Mouse (Mus musculus) splenic B cell, adult 2 months (primary cell): Measurements from ENCODE around the gene Olfr1143.

ENCODE experiments used
- DNase-seq: peaks from one replicate; pipeline ENCODE4 v3.0.0-alpha.2; 2011; ENCODE audit warnings: low read depth, low spot score
- H3K27me3 ChIP-seq: 2 replicates; pipeline ENCODE4 v1.6.1; 2012; ENCODE audit warnings: mild to moderate bottlenecking, low read length, moderate library complexity, mixed read lengths; ENCODE audit not compliant: control insufficient read depth, poor library complexity, insufficient read depth, severe bottlenecking
- H3K36me3 ChIP-seq: 2 replicates; pipeline ENCODE4 v1.6.1; 2012; ENCODE audit warnings: mild to moderate bottlenecking, low read length, moderate library complexity, mixed read lengths; ENCODE audit not compliant: control insufficient read depth, poor library complexity, insufficient read depth, severe bottlenecking

Olfr1143 gene

GRCm38 (mm10) chr2:87800292-87800691, at the start of gene Olfr1143:
TSS of gene Olfr1143 (plus strand) at chr2:87800592.
- no peaks in the 10 kb centered on the region for H3K36me3 ChIP-seq
- H3K27me3 ChIP-seq: no peaks in the 10 kb centered on the region
- no peak for DNase-seq

GRCm38 (mm10) chr2:87753891-87754290, 46.5 kb upstream of the Olfr1143 start, which contains the start of gene Olfr1141:
TSS of gene Olfr1141 (minus strand) at chr2:87753991.
- H3K36me3 ChIP-seq: no peaks in the 10 kb centered on the region
- DNase-seq: no peak
- no peaks in the 10 kb centered on the region for H3K27me3 ChIP-seq

- H3K27me3 ChIP-seq: no peaks in the 10 kb centered on the region
- no peak for DNase-seq
- no peaks in the 10 kb centered on the region for H3K36me3 ChIP-seq
These were observed 24.2 kb upstream of the Olfr1143 start for GRCm38 (mm10) chr2:87776143-87776542.

- Histone ChIP-seq H3K36me3 (no peaks in the 10 kb centered on the region), H3K27me3 (no peaks in the 10 kb centered on the region)
- DNase-seq: no peak
These were observed 21.2 kb upstream of the Olfr1143 start, which contains the start of gene Olfr152 for GRCm38 (mm10) chr2:87779183-87779582. TSS of gene Olfr152 (plus strand) at chr2:87779483.

- no peaks in the 10 kb centered on the region for H3K36me3 ChIP-seq
- no peak for DNase-seq
- H3K27me3 ChIP-seq: no peaks in the 10 kb centered on the region
These were observed 9.1 kb downstream of the Olfr1143 start, which contains the start of gene Olfr1145 for GRCm38 (mm10) chr2:87809522-87809921. TSS of gene Olfr1145 (plus strand) at chr2:87809822.

GRCm38 (mm10) chr2:87830233-87830632, 29.8 kb downstream of the Olfr1143 start, which contains the start of gene Olfr1148:
TSS of gene Olfr1148 (plus strand) at chr2:87830533.
- no peak for DNase-seq
- Histone ChIP-seq H3K36me3 (no peaks in the 10 kb centered on the region), H3K27me3 (no peaks in the 10 kb centered on the region)

GRCm38 (mm10) chr2:87843693-87844092, 43.3 kb downstream of the Olfr1143 start, which contains the start of gene Olfr1150-ps1:
TSS of gene Olfr1150-ps1 (plus strand) at chr2:87843993.
- no peaks in the 10 kb centered on the region for H3K36me3 ChIP-seq
- no peaks in the 10 kb centered on the region for H3K27me3 ChIP-seq
- DNase-seq: no peak
